Mouse (Mus musculus) CH12.LX (cell line): ENCODE results near the gene Cyp2a12. TPM values are rescaled to one million over a fixed set of nuclear protein-coding genes. Genes with fewer than 3 reads are reported as not detected.
"Not testable (repeated sequence)": the region's sequence is repeated elsewhere in the genome, so short reads cannot be mapped to it uniquely, and the experiment has no call there.

Source experiments
- DNase-seq: peaks from one replicate; pipeline ENCODE4 v3.0.0-alpha.2; 2013; ENCODE audit errors: extremely low read depth
- H3K27ac ChIP-seq: 2 replicates; pipeline ENCODE4 v1.5.1; 2012; ENCODE audit warnings: low read depth, mild to moderate bottlenecking, control low read depth, moderate library complexity; ENCODE audit not compliant: insufficient read depth
- H3K27me3 ChIP-seq: replicated peaks from 2 replicates; pipeline ENCODE3; 2012; ENCODE audit warnings: inconsistent platforms
- H3K36me3 ChIP-seq, 2 experiments: replicated peaks in 1 of 2; 2 replicates each; pipeline versions ENCODE3 to v1.6.1; 2012; ENCODE audit warnings: inconsistent platforms in 1 of 2, low read length in 1 of 2, mild to moderate bottlenecking in 1 of 2, mixed read lengths in 1 of 2, moderate library complexity in 1 of 2; ENCODE audit not compliant: control insufficient read depth in 1 of 2, insufficient read depth in 1 of 2
- H3K4me1 ChIP-seq, 2 experiments: 2 replicates each; pipeline ENCODE4 v1.6.1; 2012; ENCODE audit warnings: inconsistent platforms in 1 of 2, moderate library complexity in 1 of 2; ENCODE audit not compliant: insufficient read depth in 2 of 2, control insufficient read depth in 1 of 2
- H3K4me2 ChIP-seq: 2 replicates; pipeline ENCODE4 v1.6.1; 2012; ENCODE audit warnings: low read depth, mild to moderate bottlenecking, control low read depth; ENCODE audit not compliant: poor library complexity, insufficient read depth, severe bottlenecking
- H3K4me3 ChIP-seq, 3 experiments: fragments of 150-350 bp in 1 of 3; sonication (generic) in 1 of 3; replicated peaks in 1 of 3; 2 replicates each; pipeline versions ENCODE3 to v1.5.1; 2011 to 2012; ENCODE audit warnings: low read depth in 2 of 3, low read length in 2 of 3, mild to moderate bottlenecking in 2 of 3, moderate library complexity in 2 of 3, control low read depth in 1 of 3, improper control_type of control experiment in 1 of 3, inconsistent platforms in 1 of 3, mixed read lengths in 1 of 3; ENCODE audit not compliant: poor library complexity in 1 of 3
- H3K79me2 ChIP-seq: replicated peaks from 2 replicates; pipeline ENCODE4 v1.6.1; 2012; ENCODE audit warnings: mild to moderate bottlenecking, moderate library complexity; ENCODE audit not compliant: control insufficient read depth, poor library complexity, insufficient read depth, severe bottlenecking; ENCODE audit errors: extremely low read depth
- H3K9ac ChIP-seq: 2 replicates; pipeline ENCODE4 v1.6.1; 2012; ENCODE audit warnings: low read depth, mild to moderate bottlenecking, control low read depth, moderate library complexity; ENCODE audit not compliant: insufficient read depth
- H3K9me3 ChIP-seq: replicated peaks from 2 replicates; pipeline ENCODE3; 2012; ENCODE audit warnings: low read length, inconsistent platforms, mixed read lengths
- dilution Hi-C: fragments of 300-500 bp; cut with MboI; formaldehyde crosslinking; loops from 2 replicates; pipeline ENCODE4 v1.14.3; 2020; ENCODE audit warnings: low sequenced_read_pairs; ENCODE audit not compliant: extremely low pct_unique_long_range_greater_than_20kb, extremely low pct_ligation_motif_present
- in situ Hi-C: fragments of 300-500 bp; cut with MboI; formaldehyde crosslinking; loops from 3 replicates; pipeline ENCODE4 v1.14.3; 2019; ENCODE audit warnings: low sequenced_read_pairs, low pct_ligation_motif_present, low pct_unique_long_range_greater_than_20kb, mixed read lengths
- polyA plus RNA-seq: library from polyadenylated mRNA; unstranded; fragments of >175 nt; gene quantifications from 2 replicates; pipeline ENCODE4 v1.2.1, GENCODE M21; 2012; ENCODE audit warnings: low read depth; ENCODE audit not compliant: insufficient read length
- total RNA-seq, 2 experiments: library from RNA; depleted of rRNA; stranded (reverse); fragments of 300-350 nt in 1 of 2; fragments of >200 nt in 1 of 2; gene quantifications; 2 replicates each; pipeline ENCODE4 v1.2.3; 2012 to 2014

The Cyp2a12 gene
- total and polyA plus RNA-seq, 3 experiments: not detected

- H3K79me2 ChIP-seq, dilution Hi-C loops, H3K9me3 ChIP-seq, H3K27ac ChIP-seq, DNase-seq, H3K9ac ChIP-seq, in situ Hi-C loops, H3K4me3 ChIP-seq, H3K36me3 ChIP-seq, H3K4me1 ChIP-seq, H3K4me2 ChIP-seq: not testable (repeated sequence)
- H3K27me3 ChIP-seq: peaks cover 13% of the 10 kb centered on the region
These were observed 45.7 kb upstream of the Cyp2a12 start for GRCm38 (mm10) chr7:26983151-26983550.

GRCm38 (mm10) chr7:27026581-27026980, 2.3 kb upstream of the Cyp2a12 start:
- H3K27me3 ChIP-seq: peaks cover 24% of the 10 kb centered on the region
- H3K4me2 ChIP-seq, H3K9ac ChIP-seq, in situ Hi-C loops, DNase-seq, H3K36me3 ChIP-seq, dilution Hi-C loops, H3K79me2 ChIP-seq, H3K9me3 ChIP-seq, H3K27ac ChIP-seq, H3K4me3 ChIP-seq, H3K4me1 ChIP-seq: not testable (repeated sequence)

GRCm38 (mm10) chr7:27048886-27049285, 20.0 kb downstream of the Cyp2a12 start:
- DNase-seq, H3K4me2 ChIP-seq, H3K9ac ChIP-seq, H3K9me3 ChIP-seq, H3K4me3 ChIP-seq, H3K27ac ChIP-seq, dilution Hi-C loops, H3K79me2 ChIP-seq, H3K36me3 ChIP-seq, in situ Hi-C loops, H3K4me1 ChIP-seq: not testable (repeated sequence)
- H3K27me3 ChIP-seq: peaks cover 13% of the 10 kb centered on the region

GRCm38 (mm10) chr7:27059333-27059732, 30.5 kb downstream of the Cyp2a12 start:
- DNase-seq, H3K4me1 ChIP-seq, dilution Hi-C loops, H3K4me2 ChIP-seq, H3K27ac ChIP-seq, H3K79me2 ChIP-seq, H3K36me3 ChIP-seq, H3K9ac ChIP-seq, in situ Hi-C loops, H3K9me3 ChIP-seq, H3K4me3 ChIP-seq: not testable (repeated sequence)
- peaks cover 13% of the 10 kb centered on the region for H3K27me3 ChIP-seq

- H3K4me2 ChIP-seq, H3K4me3 ChIP-seq, in situ Hi-C loops, H3K4me1 ChIP-seq, dilution Hi-C loops, H3K9ac ChIP-seq, H3K27ac ChIP-seq, H3K79me2 ChIP-seq, DNase-seq, H3K36me3 ChIP-seq, H3K9me3 ChIP-seq: not testable (repeated sequence)
- H3K27me3 ChIP-seq: peaks cover 16% of the 10 kb centered on the region
These were observed 31.0 kb downstream of the Cyp2a12 start for GRCm38 (mm10) chr7:27059896-27060295.
